Mouse (Mus musculus) lung, adult 2 months (tissue): ENCODE data around the gene Prpsap2. TPM values are rescaled to one million over a fixed set of nuclear protein-coding genes. Genes with fewer than 3 reads are reported as not detected.

Source experiments
- DNase-seq: peaks from one replicate; pipeline ENCODE4 v3.0.0; 2022
- H3K4me1 ChIP-seq: fragments of 200-500 bp; 2 replicates; pipeline ENCODE4 v1.6.1; 2011; ENCODE audit warnings: low read length; ENCODE audit not compliant: control insufficient read depth, insufficient read depth
- H3K4me3 ChIP-seq: fragments of 200-500 bp; replicated peaks from 2 replicates; pipeline ENCODE3; 2011; ENCODE audit warnings: low read depth, mild to moderate bottlenecking, control low read depth, low read length; ENCODE audit errors: extremely low read depth
- CTCF ChIP-seq: fragments of 200-500 bp; IDR thresholded peaks from 2 replicates; pipeline ENCODE4 v1.5.1; 2011; ENCODE audit warnings: mild to moderate bottlenecking, low read length, control low read depth; ENCODE audit not compliant: insufficient read depth
- POLR2A ChIP-seq: fragments of 200-500 bp; IDR thresholded peaks from 2 replicates; pipeline ENCODE4 v1.6.1; 2011; ENCODE audit warnings: low read depth, mild to moderate bottlenecking, control low read depth, low read length, borderline replicate concordance; ENCODE audit errors: extremely low read depth
- WGBS: fragments of 180-500 bp; shearing (Covaris S2); methylation state at CpG from one replicate; pipeline ENCODE4 v1.1.7; 2018; 5-methylcytosine and 5-hydroxymethylcytosine counted together
- polyA plus RNA-seq: library from polyadenylated mRNA; depleted of rRNA; stranded (reverse); fragments of >200 nt; gene quantifications from 2 replicates; pipeline ENCODE4 v1.2.3, GENCODE M21; 2012

The Prpsap2 gene
- polyA plus RNA-seq, 1 experiment = 14.2 TPM

GRCm38 (mm10) chr11:61751612-61752011, 10.3 kb downstream of the Prpsap2 start:
- no peak for DNase-seq
- Histone ChIP-seq H3K4me1 (no peaks in the 10 kb centered on the region), H3K4me3 (no peak overlapping the region)
- 80% methylated on average over 5 of the region's 5 CpGs for WGBS
- TF ChIP-seq CTCF (peak; percentile 54), POLR2A (no peak)

GRCm38 (mm10) chr11:61747161-61747560, 14.7 kb downstream of the Prpsap2 start:
- H3K4me3 ChIP-seq = no peak overlapping the region
- H3K4me1 ChIP-seq = no peaks in the 10 kb centered on the region; the same call in 1 of the 2 replicates
- 55% methylated on average over 3 of the region's 3 CpGs for WGBS
- no peak for TF ChIP-seq POLR2A
- DNase-seq = no peak

- Histone ChIP-seq H3K4me3 (no peak overlapping the region), H3K4me1 (no peaks in the 10 kb centered on the region; the same call in 1 of the 2 replicates)
- no peak for DNase-seq
- WGBS = 94% methylated on average over 9 of the region's 9 CpGs
- TF ChIP-seq CTCF = no peak
- no peak for TF ChIP-seq POLR2A
Observed at GRCm38 (mm10) chr11:61745781-61746180, 16.1 kb downstream of the Prpsap2 start.

- 76% methylated on average over 3 of the region's 3 CpGs for WGBS
- no peak for TF ChIP-seq POLR2A
- TF ChIP-seq CTCF = peak; percentile 6; the same call in 1 of the 2 replicates
Observed at GRCm38 (mm10) chr11:61744460-61744859, 17.4 kb downstream of the Prpsap2 start.

GRCm38 (mm10) chr11:61743768-61744167, 18.1 kb downstream of the Prpsap2 start:
- no peak for TF ChIP-seq POLR2A
- TF ChIP-seq CTCF = no peak
- no peaks in the 10 kb centered on the region; the same call in 1 of the 2 replicates for H3K4me1 ChIP-seq
- 83% methylated on average over 3 of the region's 3 CpGs for WGBS
- no peak for DNase-seq
- H3K4me3 ChIP-seq = no peak overlapping the region

More at GRCm38 (mm10) chr11:61744460-61744859, 17.4 kb downstream of the Prpsap2 start:
- H3K4me3 ChIP-seq = no peak overlapping the region
- H3K4me1 ChIP-seq = no peaks in the 10 kb centered on the region; the same call in 1 of the 2 replicates
- no peak for DNase-seq

- no peak for DNase-seq
- Histone ChIP-seq H3K4me1 (no peaks in the 10 kb centered on the region; the same call in 1 of the 2 replicates), H3K4me3 (no peak overlapping the region)
- no peak for TF ChIP-seq POLR2A
- TF ChIP-seq CTCF = no peak
- WGBS = 94% methylated on average over 1 of the region's 1 CpGs
Observed at GRCm38 (mm10) chr11:61740500-61740899, 21.4 kb downstream of the Prpsap2 start.

GRCm38 (mm10) chr11:61737290-61737689, 24.6 kb downstream of the Prpsap2 start:
- TF ChIP-seq POLR2A = no peak
- TF ChIP-seq CTCF = no peak
- 85% methylated on average over 1 of the region's 1 CpGs for WGBS
- Histone ChIP-seq H3K4me1 (no peaks in the 10 kb centered on the region), H3K4me3 (no peak overlapping the region)
- no peak for DNase-seq

GRCm38 (mm10) chr11:61732672-61733071, 29.2 kb downstream of the Prpsap2 start:
- H3K4me3 ChIP-seq = no peak overlapping the region
- TF ChIP-seq CTCF (no peak), POLR2A (no peak)
- 85% methylated on average over 7 of the region's 7 CpGs for whole genome bisulfite sequencing
- no peaks in the 10 kb centered on the region for H3K4me1 ChIP-seq
- DNase-seq = no peak

- TF ChIP-seq POLR2A (no peak), CTCF (no peak)
- H3K4me1 ChIP-seq = no peaks in the 10 kb centered on the region
- DNase-seq = no peak
- WGBS = 18% methylated on average over 2 of the region's 2 CpGs
- H3K4me3 ChIP-seq = no peak overlapping the region
Observed at GRCm38 (mm10) chr11:61728037-61728436, 33.9 kb downstream of the Prpsap2 start.

- Histone ChIP-seq H3K4me1 (no peaks in the 10 kb centered on the region), H3K4me3 (no peak overlapping the region)
- no peak for DNase-seq
- 77% methylated on average over 5 of the region's 5 CpGs for WGBS
- TF ChIP-seq POLR2A (no peak), CTCF (no peak)
Observed at GRCm38 (mm10) chr11:61722077-61722476, 39.8 kb downstream of the Prpsap2 start.

GRCm38 (mm10) chr11:61720636-61721035, 41.3 kb downstream of the Prpsap2 start, which contains the start of gene Slc5a10:
Slc5a10 (minus strand) TSS chr11:61720826.
- WGBS = 78% methylated on average over 3 of the region's 3 CpGs
- TF ChIP-seq POLR2A (no peak), CTCF (no peak)
- DNase-seq = no peak

More at GRCm38 (mm10) chr11:61720636-61721035, 41.3 kb downstream of the Prpsap2 start, which contains the start of gene Slc5a10:
- Histone ChIP-seq H3K4me3 (no peak within 1 kb of the TSS), H3K4me1 (no peaks in the 10 kb centered on the region)
